Mouse (Mus musculus): ENCODE results near the gene Spns2. TPM values are rescaled to one million over a fixed set of nuclear protein-coding genes. Genes with fewer than 3 reads are reported as not detected.

Gene Spns2
- polyA plus RNA-seq, 1 experiment from 2014 or later = 9.1 TPM

DNA sequence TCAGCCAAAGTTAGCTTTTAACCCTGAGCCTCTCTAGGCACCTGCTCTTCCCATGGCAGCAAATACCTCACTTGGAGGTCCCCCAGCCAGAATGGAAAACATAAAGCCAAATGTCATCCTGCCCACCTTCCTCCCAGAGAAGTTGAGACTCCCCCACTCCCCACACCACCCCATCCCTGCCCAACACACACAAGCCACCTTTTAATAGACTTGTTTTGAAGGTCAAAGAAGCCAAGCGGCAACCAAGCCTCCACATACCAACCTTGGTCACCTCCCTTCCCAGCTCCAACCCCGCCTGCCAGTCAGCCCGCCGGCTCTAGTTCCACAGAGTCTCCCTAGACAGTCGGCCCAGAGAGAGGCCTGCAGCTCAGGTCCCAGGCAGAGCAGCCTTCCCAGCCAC, 87.7 kb downstream of the Spns2 start:
- Histone ChIP-seq H3K27ac (replicated peaks) (no peak overlapping the region), H3K9me3 (no peaks in the 10 kb centered on the region), H3K9ac (no peak overlapping the region), H3K4me2 (no peak overlapping the region), H3K4me1 (replicated peaks) (peaks cover 5% of the 10 kb centered on the region), H3K36me3 (no peaks in the 10 kb centered on the region), H3K4me3 (no peak overlapping the region), H3K27me3 (0 out of 2 replicates have a peak, but pooled peaks cover 5% of the 10 kb centered on the region)
- no peak for ATAC-seq (ENCODE audit: low read depth)
- 70% methylated on average over 5 of the region's 5 CpGs for WGBS

Other genes starting within 250 kb of the Spns2 start
- 0.61 and 0.96 TPM in 2 replicates for gene Slc13a5, start 222.7 kb downstream of the Spns2 start, polyA plus RNA-seq (2015; fragmentation: Nextera tagmentation; extraction: Ambion mirVana)
- 2.3 and 2.4 TPM in 2 replicates for gene Xaf1, start 188.3 kb downstream of the Spns2 start, polyA plus RNA-seq (2015; fragmentation: Nextera tagmentation; extraction: Ambion mirVana)
- not detected in 2 replicates for gene Fbxo39, start 175.5 kb downstream of the Spns2 start, polyA plus RNA-seq (2015; fragmentation: Nextera tagmentation; extraction: Ambion mirVana)
- 7.0 and 7.3 TPM in 2 replicates for gene Tekt1, start 127.5 kb downstream of the Spns2 start, polyA plus RNA-seq (2015; fragmentation: Nextera tagmentation; extraction: Ambion mirVana)
- gene Smtnl2, start 78.2 kb downstream of the Spns2 start, polyA plus RNA-seq (2015; fragmentation: Nextera tagmentation; extraction: Ambion mirVana) = 8.9 and 10.5 TPM in 2 replicates
- gene Ggt6, start 54.4 kb downstream of the Spns2 start, polyA plus RNA-seq (2015; fragmentation: Nextera tagmentation; extraction: Ambion mirVana) = not detected in 2 replicates
- gene Mybbp1a, start 48.5 kb downstream of the Spns2 start, polyA plus RNA-seq (2015; fragmentation: Nextera tagmentation; extraction: Ambion mirVana) = 69.6 and 80.7 TPM in 2 replicates
- 0.04 TPM in 1 of 2 replicates, not detected in the other for gene Spns3, start 60.6 kb upstream of the Spns2 start, polyA plus RNA-seq (2015; fragmentation: Nextera tagmentation; extraction: Ambion mirVana)
- 108 and 121 TPM in 2 replicates for gene Ube2g1, start 117.4 kb upstream of the Spns2 start, polyA plus RNA-seq (2015; fragmentation: Nextera tagmentation; extraction: Ambion mirVana)
- gene Ankfy1, start 200.1 kb upstream of the Spns2 start, polyA plus RNA-seq (2015; fragmentation: Nextera tagmentation; extraction: Ambion mirVana) = 20.5 and 21.8 TPM in 2 replicates